Mouse (Mus musculus) frontal cortex, postnatal 36 days (tissue): ENCODE results near the gene Thsd4.

ENCODE experiments used
- DNase-seq, 2 experiments: peaks; one replicate each; pipeline ENCODE4 v3.0.0; 2022; ENCODE audit warnings: low spot score in 2 of 2

The Thsd4 gene

DNA sequence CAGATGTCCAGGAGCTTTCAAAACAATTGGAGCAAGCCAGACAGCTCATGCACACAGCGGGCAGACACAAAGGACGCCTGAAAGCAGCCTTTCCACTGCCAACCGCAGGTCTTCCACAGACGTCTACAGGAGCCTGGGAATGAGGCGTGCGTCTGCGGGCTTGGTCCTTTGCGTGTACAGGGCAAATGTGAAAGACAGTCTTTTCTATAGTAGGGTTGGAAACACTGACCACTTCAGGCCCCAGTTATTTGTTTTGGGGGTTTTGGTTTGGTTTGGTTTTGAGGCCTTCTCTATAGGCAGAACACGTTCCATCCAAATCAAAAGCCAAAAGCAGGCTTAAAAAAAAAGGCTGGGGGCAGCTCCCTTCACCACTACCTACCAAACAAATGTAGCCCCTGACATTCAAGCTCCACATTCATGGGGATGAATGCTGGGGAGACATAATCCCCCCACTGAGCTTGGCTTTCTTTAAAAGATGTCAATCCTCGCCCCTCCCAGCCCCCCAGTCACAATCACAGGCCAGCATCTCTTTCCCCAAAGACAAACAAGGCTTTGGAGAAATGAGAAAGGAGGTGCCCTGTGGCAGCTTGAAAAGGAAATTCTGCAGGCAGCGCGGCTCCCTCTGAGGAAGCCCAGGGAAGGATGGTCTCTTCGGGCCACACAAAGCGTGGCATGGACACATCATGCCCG is 255.1 kb downstream of the Thsd4 start:
- DNase-seq = no peak

DNA sequence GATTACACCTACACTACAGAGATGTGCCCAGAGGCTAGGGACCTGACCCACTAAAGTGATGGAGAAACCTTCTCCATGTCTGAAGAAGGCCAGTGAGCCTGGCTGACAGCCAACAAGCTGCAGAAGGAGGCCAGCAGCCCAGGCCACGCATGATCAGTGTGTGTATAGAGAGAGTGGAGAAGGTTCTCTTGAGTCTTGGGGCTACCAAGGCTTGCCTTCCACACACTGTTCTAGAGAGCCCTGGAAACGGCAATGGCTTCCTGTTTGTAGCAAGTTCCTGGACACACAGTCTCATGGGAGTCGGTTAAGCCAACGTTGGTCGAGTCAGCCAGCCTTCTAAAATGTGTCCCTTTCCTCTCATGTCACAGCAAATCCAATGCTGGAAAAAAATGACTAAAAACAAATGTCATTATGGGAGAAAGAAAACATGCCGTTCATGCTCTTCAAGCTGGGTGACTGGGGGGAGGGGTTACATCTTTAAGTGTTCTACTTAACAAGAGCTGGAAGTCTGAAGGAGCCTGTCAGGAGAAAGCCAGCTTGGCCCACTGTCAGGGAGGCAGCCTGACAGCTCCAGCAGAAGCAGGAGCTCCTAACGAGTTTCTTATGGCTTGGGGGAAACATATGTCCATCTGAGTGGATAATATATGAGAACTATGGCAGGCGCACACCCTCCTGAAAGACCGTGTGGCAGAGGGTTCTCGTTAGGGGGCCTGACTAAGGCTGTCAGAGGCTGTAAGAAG is 257.1 kb downstream of the Thsd4 start:
- no peak for DNase-seq

DNA sequence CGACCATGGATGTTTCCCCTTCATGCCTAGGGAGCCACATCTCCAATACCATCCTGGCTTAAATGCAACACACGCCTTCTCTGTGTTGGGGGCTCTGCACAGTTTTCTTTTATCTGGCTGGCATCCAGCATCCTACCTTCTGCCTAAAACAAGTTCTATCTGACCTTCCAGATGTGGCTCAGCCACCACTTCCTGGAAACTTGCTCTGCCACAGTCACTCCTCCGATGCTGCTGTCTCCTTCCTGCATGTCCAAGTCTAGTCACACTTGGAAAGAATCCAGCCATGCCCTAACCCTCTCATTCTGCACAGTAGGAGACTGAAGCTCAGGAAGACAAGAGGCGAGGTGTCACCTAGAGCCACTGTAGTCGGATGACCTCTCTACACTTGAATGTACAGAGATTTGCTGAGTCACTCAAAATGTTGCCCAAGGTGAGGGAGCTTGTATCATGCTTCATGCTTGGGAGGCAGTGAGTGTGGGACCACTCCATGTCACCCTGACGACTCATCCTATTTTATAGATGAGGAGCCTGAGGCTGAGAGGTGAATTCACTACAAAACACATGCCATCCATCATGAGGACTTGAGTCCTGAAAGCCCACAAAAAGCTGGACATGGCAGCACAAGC is 259.2 kb downstream of the Thsd4 start:
- DNase-seq = no peak

DNA sequence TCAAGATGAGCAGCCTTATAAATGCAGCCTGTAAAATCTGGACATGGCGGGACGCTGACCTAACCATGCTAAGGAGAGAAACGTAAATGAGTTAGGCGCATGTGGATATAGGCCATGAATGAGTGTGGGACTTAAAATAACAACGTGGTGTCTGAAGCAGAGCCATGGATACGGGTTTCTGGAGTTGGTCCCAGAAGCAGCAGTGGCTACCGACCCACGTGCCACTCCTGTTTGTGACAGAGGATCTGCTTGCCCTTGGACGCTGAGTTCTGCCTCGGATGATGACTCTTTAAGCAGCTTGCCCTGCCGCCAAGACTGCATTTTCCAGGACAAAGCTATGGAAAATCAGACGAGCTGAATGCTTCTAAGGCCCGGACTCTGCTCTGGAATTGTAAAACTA is 262.2 kb downstream of the Thsd4 start:
- peak in 1 of 2 experiments; percentile 33 for DNase-seq

DNA sequence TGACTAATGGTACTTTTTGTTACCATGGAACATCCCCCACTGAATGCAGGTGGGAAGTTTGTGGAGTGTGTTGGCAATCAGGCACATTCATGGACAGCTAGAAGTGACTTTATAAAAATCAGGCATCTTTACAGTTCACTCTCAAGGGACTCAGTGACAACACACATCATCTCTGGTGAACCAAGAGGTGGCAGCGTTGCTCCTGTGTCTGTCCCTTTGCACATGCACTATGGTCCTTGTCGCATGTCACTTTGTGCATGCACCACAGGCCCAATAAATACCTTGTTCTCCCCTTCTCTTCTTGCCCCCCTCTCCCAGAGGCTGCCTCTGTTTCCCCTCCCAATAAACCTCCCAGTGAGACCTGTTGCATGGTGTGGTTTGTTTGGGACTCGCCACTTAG is 270.1 kb downstream of the Thsd4 start:
- no peak for DNase-seq

DNA sequence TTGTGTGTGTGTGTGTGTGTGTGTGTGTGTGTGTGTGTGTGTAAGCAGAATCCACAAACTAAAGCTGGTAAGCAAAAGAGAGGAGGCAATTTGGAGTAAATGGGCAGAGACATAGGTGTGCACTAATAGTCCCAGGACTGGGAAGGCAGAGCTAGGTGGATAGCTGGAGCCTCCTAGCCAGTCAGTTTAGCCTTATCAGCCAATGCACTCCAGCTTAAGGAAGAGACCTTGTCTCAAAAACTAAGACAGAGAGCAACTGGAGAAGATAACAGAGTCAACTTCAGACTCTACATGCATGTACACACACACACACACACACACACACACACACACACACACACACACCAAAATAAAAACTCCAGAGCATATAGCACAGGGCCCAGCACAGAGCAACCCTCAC is 271.4 kb downstream of the Thsd4 start:
- DNase-seq = no peak

DNA sequence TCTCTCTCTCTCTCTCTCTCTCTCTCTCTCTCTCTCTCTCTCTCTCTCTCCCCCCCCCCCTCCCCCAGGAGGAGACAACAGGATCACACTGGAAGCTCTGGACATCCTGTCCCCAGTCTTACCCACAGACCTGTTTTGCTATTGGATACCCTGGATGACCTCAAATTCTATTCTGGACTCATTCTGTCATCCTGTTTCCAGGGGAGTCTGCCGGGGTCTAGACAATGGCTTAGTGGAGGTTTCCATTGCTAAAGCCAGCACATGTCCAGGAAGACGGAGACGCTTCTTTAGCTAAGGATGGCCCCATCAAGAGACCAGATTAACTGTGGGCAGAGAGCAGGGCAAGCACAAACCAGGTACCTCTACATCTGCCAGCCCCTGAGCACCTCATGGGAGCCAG is 273.8 kb downstream of the Thsd4 start:
- no peak for DNase-seq

DNA sequence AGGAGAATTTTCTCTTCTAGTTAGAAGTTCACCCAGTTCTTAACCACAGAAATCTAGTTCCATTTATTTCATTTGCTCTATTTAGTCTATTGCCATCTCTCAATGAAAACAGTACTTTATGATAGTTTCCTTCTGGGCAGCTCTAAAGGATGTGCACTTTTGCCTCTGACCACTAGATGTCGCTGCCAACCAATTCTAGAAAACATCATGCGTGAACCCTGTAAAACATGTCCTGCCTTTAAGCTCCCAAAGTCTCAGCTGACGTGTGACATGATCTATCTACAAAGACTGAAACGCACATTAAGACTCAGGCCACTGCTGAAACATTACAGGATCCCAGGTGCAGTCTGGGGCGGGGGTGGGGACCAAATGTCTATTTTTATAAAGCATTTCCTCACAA is 276.9 kb downstream of the Thsd4 start:
- DNase-seq = peak; percentile 73 to 87

DNA sequence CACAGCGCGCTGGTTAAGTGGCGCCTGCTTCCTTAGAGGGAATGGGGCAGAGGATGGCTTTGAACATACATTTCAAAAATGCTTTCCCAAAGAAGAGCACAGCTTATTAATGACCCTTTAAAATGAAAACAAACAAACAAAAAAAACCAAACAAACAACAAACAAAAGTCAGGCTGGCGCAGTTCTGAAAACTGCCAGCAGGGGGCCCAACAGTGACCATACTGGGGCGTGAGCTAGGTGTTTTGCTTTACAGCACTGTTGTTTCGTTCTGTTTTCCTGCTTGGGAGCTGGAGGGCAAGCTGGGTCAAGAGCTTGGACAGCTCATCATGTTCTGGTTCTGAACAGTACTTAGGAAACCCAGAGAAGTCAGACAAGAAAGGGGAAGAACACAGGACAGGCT is 278.3 kb downstream of the Thsd4 start:
- DNase-seq = no peak

DNA sequence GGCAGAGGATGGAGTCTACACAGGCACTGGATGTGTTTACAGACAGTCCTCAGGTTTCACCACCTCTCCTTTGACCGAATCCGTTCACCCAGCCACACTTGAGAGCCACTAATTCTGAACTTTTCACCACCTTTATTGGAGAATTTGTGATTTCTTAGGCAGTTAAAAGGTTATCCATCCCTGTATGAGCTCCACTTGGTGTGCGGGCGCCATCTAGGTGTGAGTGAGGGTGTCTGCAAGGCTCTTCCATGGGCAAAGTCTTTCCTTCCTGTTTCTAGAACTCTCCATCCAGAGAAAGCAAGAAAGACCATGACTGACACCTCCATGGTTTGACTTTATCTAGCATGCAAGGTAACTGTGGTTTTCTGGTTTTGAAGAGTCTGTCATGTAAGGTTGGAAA is 284.2 kb downstream of the Thsd4 start:
- peak; percentile 31 to 60 for DNase-seq

DNA sequence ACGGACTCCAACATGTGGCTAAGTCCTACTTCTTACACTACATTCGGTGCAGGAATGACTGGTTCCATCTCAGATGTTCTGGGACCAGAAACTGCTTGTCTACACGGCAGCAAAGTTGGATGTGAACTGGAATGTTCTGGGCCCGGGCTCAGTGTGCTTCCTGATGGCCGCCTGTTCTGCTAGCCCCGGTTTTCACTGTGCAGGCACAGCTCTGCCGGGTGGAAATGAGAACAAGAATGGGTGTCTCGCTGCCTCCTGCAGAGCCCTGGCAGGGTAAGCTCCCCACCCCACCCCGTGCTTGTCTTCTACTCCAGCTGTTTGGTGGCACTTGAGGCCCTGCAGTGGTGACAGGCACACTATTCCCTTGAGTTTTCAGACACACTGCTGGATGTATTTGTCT is 285.7 kb downstream of the Thsd4 start:
- no peak for DNase-seq

DNA sequence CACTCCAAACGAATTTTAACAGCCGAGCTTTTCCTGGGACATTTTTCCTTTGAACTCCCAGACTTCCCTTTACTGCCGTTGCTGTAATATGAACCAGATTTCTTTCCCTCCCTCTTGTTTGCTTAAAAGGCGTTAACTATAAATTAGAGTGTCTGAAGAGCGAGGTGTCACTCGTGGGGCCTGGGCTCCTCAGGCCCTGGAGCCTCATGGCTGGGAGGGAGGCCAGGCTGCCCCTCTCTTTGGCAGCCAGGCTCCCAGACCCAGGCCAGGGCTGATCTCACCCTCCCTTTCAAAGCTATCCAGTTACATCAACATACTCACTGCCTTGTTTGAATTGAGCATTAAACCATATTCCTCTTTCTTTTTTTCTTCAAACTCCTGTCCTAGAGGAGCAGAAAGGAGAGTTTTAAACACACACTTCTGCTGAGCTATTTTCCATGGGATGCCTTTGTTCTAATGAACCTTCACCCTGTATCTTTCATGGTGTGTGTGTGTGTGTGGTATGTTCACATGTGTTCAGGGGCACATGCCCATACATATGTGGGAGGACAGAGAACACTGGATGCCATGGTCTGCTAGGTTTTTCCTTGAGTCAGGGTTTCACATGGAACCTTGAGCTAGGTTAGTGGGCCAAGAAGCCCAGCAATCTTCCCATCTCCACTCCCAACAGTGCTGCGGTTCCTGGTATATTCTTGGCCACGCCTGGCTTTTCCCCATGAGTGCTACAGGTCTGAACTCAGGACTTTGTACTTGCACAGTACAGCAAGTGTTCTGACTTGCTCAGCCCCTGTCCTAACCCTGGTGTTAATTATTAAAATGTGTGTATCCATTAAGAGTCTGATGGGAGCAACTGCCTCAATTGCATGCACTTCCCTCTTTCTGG is 287.4 kb downstream of the Thsd4 start:
- DNase-seq = no peak

DNA sequence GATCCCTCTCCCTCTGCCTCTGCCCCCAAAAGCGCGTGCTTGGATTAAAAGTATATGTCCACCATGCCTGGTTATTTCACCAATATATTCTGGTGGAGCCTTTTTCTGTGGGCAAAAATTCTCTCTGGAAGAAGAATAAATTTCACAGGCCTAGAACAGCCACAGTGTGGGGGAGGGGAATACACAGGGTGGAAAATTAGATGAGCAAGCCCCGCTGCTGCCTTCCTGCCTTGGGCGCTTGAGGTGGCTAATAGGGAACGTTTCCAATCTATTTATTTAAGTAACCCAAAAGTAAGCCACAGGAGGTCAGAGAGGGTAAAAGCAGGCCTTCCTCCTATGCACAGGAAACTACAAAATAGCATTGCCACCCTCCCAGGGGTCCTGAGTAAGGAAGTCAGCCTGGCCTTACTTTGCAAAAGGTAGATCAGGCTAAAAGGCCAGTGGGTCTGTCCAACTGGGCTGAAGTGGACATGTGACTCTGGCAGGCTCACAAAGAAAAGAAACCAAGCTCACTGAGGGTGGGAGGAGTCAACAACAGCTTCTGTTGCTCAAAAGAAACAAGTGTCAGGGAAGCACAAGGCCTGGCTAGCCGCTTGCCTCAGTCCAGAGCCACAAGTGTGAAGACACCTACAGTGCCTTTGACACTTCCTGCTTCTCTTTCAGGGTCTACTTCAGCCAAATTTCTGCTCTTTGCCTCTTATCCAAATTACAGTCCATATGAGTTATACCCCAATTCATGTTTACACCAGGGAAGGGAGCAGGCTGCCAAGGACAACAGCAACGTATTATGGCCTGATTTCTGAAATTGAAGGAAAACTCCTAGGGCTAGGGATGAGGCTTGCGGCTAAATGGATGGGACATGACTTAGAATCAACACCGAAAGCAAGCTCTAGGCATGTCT is 289.6 kb downstream of the Thsd4 start:
- no peak for DNase-seq

DNA sequence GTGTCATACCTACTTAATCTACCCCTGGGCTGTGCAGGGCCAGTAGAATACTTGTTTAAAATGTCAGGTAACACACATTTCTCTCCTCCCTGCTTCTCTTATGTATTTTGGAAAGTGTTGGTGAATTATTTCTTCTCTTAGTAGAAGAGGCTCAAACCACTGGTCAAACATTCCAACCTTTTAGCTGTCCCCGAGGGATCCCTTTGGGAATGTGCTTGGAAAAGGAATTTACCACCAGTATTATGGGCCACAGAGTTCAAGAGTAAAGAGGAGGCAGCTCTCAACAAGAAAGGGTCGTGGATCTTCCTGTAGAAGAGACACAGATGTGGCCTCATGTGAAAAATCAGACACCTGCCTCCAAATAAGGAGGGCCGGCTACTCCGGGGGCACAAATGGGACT is 292.4 kb downstream of the Thsd4 start:
- no peak for DNase-seq

DNA sequence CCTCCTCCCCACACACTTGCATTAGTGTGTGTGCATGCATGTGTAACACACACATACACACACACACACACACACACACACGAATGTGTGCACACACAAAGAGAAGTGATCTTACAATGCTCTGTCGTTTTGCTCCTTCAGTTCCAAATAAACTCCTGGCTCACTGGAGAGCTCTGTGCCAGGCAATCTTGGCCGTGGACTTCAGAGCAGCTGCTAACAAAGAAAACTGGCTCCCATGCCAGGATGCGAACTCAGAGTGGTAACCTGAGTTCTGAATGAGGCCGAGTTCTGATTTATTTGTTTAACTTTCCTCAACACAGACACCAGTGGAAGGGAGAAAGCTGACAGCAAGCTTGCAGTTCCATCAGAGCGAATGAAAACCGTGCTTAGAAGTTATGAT is 294.1 kb downstream of the Thsd4 start:
- DNase-seq = peak in 1 of 2 experiments; percentile 27

DNA sequence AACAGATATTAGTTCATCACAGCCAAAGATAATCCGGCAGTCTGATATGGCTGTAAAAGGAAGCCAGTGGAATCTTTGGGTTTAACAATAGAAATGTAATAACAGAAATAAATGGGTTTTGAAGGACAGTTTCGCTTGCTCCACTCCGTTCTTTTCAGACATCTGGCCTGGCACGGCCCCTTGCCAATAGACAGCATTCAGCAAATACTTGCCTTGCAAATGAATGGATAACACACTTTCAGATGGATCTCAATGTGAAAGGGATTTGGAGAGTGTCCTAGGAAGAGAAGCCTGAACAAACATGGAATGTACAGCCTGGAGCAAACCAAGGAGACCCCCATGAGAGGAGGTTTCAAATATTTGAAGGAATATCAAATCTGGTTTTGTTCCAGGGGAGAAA is 295.2 kb downstream of the Thsd4 start:
- DNase-seq = no peak

DNA sequence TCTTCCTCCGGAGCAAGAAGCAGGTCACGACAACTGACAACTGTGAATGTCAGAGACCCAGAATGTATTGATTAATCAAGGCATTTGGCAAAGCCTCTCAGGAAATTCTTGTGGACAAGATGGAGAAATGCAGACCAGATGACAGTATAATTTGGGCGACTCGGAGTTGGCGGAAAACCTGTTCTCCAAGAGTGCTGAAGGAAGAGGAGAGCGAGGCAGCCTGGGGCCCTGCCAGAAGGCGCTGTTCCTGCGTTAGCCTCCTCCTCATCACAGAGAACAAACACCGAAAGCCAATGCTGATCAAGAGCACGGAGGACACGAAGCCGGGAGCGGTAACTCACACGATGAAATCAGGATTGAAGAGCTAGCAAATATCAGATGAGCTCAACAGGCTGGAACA is 295.7 kb downstream of the Thsd4 start:
- peak; percentile 45 to 48 for DNase-seq

DNA sequence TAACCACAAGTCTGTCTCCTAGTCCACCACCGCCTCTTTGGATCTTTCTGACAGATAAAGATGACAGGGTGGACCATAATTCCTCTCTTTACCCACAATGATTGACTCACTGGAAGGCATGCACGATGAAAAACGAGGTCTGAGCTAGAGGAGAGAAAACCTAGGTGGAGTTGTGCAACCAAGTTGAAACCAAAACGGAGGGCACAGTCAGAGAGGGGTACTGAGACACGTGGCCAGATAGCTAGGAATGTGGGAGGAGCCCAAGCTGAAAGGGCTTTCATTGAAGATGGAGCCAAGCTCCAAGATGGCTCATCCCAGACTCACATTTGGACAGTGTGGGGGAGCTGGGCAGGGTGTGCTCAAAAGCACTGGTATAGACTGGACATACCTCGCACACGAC is 296.4 kb downstream of the Thsd4 start:
- DNase-seq = no peak

DNA sequence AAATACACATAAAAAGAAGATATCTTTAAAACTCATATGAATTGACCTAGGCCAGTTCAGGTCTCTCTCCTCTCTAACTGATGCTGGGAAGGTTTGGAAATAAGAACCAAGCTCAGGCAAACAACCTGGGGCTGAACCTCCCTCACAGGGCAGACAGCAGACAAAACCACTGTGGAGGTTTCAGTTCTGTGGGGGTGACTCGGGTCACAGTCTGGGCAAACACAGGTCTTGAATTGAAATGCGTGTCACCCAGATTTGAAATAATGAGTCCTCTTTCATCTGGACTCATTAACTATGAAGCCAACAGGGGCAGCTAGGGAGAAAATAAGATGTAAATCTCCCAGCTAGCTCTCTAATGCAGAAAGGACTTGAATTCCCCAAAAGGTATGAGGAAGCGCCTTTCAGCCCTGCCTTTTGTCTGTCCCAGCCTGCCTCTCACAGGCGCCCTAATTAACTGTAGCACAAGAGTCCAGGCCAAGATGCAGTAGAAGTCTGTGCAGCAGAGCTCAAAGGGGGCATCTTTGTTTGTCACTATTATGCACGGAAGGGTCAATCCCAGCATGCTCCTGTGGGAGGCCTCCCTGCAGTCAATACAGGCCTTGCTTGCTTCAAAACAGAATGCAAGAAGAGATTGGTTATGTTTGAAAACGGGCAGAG is 297.7 kb downstream of the Thsd4 start:
- DNase-seq = no peak

DNA sequence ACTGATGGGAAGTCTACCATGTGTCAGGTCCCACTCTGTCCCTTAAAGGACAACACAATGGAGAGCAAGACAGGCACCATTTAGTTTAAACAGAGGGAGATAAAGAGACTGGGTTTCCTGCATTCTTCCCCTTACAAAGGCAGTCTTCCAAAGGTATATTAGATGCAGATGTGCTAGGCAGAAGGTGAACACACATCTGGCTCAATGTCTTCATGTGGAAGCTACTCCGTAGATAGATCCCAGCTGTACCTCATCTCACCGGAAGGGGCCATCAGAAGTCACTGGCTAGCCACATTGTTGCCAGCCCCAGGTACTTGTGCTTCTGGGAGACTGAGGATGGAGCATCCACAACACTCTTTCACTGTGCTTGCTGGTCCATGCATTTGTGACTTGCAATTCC is 301.4 kb downstream of the Thsd4 start:
- DNase-seq = no peak

DNA sequence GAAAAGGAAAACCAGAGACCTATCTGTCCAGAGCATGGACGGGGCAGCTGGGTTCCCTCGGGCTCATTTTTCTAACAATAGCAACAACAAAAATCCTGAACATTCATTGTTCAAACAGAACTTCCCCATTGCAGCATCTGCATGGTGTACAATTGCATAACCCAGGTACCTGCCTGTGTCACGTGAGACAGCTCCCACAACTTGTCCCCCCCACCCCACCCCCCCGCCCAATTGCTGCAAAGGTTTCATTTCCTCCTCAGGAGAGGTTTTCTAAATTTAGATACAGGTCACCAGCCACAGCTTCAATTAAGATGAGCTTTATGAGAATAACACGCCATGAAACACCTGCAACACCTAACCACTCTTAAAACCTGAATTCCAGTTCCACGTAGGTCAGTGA is 303.4 kb downstream of the Thsd4 start:
- DNase-seq = no peak
